Mouse (Mus musculus) liver, adult (tissue): ENCODE data around the gene Ddx20.

Source experiments
- GATA4 ChIP-seq: IDR thresholded peaks from 2 replicates; pipeline ENCODE4 v1.6.1; 2014; ENCODE audit warnings: mild to moderate bottlenecking, low read length; ENCODE audit not compliant: insufficient replicate concordance

Ddx20 gene

DNA sequence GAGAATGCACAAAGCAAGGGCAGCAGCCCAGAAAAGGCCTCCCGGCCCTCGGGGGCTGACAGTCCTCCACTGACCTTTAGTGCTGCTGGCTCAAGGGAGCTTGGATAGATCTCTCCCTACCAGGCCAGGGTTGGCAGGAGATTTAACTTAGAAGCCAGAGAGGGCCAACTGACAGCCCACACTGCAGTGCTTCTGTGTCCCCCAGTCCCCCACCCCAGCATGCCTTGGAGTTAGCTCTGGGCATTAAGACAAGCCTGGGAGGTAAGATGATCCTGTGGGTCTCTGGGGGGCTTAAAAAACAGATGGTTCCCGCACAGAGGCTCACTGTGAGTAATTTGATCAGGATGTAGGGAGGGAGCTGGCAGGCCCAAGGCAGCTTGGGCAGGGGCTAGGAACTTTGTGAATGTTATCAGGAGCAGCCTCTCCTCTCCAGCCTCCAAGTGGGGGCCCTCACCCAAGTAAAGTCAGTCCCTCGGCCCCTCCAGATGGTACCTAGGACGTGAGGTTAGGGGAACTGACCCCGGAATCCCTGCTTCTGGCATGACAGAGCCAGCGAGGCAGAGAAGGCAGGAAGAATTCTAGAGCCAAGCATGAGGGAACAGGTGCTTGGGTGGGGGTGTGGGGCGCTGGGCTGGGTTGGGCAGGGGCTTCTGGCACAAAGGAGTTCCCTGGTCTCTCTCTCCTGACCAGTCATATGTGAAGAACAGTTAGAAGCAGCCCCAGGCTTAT, 26.9 kb upstream of the Ddx20 start:
- TF ChIP-seq GATA4: no peak

- TF ChIP-seq GATA4: no peak
These were observed 25.5 kb upstream of the Ddx20 start for GRCm38 (mm10) chr3:105712827-105713226.

- TF ChIP-seq GATA4: no peak
These were observed 24.4 kb upstream of the Ddx20 start for GRCm38 (mm10) chr3:105711741-105712140.

DNA sequence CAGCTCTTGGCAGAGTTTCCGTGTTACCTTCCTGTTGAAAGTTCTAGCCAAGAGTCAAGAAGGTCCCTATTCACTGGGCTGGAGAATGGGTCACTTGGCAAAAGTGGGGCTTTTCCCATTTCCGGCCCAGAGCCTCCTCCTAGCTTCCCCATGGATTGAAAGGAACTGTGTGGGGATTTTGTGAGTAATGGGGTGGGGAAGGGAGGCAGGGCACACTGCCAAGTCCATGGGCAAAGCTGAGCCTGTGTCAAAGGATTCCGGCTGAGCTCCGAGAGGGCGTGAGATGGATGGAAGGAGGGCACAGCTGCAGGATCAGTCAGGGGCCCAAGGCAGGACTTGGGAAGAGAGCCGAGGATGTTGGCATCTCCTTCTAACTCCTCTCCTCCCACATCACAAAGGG, 22.9 kb upstream of the Ddx20 start:
- no peak for TF ChIP-seq GATA4

DNA sequence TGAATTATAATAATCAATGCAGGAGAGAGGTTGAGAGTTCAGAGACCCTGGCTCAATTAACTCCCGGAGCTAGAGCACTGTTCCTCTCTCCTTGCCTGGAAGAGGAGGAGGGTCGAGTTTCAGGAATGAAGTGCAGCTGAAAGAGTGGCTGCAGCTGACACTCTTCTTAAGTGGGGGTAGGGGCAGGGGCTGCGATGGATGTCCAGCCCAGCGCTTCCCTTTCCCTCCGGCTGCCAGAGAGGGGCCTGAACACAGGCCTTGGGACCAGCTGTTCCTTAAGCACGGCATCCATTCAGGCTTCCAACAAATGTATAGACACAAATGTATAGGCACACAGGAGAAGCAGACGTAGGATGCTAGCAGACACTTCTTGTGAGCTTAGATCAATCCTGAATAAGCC, 20.2 kb upstream of the Ddx20 start:
- TF ChIP-seq GATA4: no peak

DNA sequence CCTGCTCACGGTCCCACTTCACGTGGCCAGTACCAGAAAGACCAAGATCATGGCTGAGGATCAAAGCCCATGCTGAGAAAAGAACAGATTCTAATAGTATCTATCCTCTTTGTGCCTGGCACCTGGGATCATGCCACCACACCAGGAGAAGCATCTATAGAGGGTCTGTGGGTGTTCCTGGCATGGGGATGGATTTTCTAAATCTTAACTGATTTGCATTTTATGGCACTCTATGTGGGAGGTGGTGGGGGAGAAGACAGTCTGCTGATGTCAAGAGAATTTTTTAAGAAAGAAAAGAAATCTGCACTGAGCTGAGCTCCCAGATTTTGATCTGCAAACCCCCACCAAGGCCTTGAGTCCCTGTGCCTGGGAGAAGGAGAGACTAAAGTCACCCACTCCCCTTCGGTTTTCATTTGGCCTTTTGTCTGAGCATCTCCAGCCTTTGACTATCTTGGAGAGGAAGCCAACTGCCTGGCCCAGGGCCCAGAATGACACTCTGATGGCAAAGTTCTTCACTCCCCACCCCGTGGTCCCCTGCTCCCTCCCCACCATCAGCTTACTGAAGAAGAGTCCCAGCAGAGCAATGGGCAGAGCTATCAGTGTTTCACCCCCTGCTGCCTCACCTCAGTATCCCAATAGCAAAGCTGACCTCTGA, 19.1 kb upstream of the Ddx20 start:
- no peak for TF ChIP-seq GATA4

DNA sequence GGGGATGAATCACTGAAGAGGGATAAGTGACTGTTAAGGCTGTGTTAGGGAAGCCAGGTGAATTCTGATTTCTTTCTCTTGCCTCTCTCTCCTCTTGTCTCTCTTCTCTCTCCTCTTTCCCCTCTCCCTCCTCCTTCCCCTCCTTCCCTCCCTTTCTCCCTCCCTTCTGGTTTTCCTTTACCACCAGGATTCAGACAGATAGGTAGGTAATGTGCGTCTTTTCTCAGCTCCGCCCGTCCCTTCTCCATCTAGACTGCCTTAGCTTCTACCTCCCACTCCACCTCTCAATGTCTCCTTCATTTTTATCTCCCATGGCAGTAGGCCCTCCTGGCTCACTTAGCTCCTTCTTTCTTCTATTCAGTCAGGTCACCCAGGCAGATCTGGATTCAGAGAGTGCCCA, 18.2 kb upstream of the Ddx20 start:
- no peak for TF ChIP-seq GATA4

DNA sequence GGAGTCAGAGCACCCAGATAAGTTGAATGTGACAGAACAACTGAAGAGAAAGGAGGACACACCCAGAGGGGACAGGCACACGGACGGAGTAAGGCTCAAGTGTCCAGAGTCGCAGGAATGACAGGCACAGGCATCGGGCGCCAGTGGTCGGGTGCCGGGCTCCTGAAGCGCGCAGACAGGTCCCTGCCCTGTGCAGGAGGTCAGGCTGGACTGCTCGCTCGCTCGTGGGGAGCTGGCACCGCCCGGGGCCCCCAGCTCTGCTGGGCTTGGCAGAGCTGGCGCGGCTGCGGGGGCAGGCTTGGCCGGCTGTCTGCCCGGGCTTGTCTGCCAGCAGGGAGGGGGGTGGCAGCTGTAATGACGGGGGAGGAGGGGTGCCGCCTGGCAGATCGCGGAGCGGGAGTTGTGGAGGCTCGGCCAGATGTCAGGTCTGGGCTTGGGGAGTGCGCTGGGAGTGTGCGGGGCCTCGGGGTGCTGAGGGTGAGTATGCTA, 17.7 kb upstream of the Ddx20 start:
- TF ChIP-seq GATA4: no peak

DNA sequence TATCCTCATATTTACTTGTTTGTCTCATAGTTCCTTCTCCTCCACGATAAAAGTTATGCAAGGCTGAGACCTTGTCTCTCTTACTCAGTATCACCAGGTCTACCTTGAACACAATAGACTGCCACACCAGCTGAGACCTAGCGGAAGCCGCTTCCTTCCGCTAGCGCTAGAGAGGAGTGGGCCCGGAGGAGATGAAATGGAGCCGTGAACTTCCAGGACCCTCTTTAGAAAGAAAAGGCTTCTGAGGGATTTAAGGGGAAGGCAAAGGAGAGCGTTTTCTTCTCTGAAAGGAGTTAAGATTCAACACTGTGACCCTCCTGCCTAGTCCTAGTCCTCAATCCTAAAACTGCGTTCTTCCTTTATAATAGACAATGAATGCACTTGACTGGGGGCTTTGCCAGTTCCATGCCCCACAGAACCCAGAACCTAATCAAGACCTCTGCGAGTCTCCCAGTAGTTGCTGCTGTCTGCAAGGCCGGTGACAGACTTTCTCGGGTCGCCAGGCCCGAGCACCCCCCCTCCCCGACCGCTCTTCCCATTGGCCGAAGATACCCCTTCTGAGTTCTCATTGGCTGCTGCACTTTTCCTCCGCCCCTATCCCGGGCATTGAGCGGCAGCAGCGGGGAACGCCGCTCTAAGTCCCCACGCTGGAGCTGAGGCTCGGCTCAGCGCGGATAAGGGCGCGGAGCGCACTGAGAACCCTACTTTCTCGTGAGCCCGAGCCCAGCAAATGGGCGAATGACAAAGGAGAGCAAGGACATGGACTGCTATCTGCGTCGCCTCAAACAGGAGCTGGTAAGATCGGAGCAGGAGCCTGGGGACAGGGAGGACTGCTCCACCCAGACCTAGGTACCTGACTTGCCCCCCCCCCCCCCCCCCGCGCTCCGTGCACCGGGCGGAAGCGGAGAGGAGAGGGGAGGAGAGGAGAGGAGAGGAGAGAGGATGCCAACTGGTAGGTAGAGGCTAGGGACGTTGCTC, 16.9 kb upstream of the Ddx20 start, which contains the start of gene Inka2:
Gene Inka2 (plus strand): TSS at position 569 of the 978 bp plus-strand sequence.
- TF ChIP-seq GATA4: peak; percentile 52; the same call in 1 of the 2 replicates

DNA sequence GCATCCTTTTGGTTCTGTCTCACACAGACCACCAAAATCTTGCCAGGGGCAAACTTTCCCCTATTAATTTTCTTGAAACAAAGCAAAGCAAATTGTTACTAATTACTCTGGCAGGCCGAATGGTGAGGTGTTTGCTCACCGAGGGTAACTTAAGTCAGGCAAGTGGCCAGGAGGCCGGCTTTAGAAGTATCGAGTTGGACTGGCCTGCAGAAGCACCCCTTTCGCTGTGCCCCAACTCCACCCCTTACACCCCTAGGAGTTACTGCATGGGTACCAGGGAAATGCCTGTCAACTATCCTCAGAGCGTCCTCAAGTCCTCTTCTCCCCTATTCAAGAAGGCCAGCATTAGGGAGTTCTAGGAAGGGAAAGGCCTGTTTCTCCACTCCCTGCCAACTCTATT, 16.2 kb upstream of the Ddx20 start:
- TF ChIP-seq GATA4: no peak

DNA sequence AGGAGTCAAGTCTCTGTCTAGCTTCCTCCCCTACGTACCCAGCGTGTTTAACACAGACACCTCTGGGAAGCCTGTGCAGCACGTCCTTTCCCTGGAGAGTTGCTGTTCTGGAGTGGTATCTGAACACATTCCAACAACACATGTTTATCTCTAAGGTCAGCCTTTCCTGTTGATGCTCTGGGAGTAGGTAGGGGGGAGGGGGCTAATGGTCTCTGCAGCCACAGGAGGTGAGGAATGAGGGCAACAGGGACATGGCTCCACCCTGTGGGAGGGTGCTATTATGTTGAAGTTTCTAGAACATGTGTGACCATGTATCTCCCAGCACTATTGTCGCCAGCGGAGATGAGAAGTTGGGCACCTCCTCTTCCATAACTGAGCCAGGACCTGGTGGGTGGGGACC, 14.0 kb upstream of the Ddx20 start:
- TF ChIP-seq GATA4: no peak

DNA sequence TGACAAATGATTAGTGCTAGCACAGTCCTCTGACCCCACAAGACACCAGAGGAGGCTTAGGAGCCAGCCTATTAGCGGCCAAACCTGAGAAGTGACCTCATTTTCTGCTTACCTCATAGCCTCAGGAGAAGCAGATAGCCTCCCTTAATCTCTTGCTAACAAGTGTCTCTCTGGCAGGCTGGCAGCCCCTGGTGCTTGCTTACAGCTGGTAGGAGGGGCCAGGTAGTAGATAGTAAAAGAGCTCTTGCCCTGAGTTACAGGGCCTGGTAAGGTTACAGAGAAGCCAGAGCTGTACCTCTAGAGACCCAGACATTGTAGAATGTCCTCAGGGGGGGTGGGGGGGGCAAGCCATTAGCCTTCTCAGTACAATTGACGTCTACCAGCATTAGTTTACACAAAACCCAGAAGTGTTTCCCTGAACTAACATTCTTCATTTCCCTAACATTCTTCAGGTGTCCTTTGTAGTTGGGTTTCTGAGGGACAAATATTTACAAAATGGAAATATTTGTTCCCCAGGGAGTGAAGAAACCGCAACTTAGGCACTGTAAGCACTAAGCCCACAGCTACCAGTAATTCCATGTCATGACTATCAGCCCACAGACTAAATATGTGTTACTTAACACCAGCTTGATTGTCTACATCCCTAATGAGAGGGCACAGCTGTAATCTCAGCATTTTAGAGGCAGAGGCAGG, 12.0 kb upstream of the Ddx20 start:
- no peak for TF ChIP-seq GATA4

DNA sequence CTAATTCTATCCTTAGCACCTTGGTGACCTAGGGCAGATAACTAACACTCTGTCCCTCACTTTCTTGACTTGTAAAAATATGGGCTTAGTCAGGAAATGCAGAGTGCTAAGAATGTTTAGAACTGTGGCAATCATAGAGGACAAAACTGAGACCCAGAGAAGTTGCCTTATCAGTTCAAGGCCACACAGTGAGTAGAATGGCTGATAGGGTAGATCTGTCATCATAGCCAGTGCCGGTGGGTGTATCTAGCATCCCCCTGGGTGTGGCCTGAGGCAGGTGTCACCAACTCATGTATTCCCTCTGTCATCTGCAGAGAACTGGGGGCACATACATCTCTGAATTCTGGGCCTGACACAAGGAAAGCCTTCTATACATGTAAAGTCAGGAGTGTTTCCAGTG, 10.9 kb upstream of the Ddx20 start:
- no peak for TF ChIP-seq GATA4

DNA sequence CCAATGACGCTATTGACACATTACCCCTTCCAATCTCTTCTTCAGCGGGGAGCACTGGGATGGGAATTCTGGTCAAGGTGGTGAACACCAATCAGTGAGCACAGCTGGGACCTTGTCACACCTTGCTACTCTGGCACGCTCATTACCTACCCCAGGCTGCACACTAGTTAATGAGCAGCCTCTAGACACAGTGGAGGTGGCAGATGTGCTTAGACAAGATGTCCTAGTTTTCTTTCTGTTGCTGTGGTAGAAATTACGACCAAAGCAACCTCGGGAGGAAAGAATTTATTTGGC, 9.7 kb upstream of the Ddx20 start:
- TF ChIP-seq GATA4: no peak
